Mouse (Mus musculus): ENCODE measurements around the gene Cul4b. TPM values are rescaled to one million over a fixed set of nuclear protein-coding genes. Genes with fewer than 3 reads are reported as not detected.
"Not testable (repeated sequence)": the region's sequence is repeated elsewhere in the genome, so short reads cannot be mapped to it uniquely, and the experiment has no call there.

The Cul4b gene
- total RNA-seq (2022) = 10 to 100 TPM; 10.7 to 13.3 (median 12.0) TPM

DNA sequence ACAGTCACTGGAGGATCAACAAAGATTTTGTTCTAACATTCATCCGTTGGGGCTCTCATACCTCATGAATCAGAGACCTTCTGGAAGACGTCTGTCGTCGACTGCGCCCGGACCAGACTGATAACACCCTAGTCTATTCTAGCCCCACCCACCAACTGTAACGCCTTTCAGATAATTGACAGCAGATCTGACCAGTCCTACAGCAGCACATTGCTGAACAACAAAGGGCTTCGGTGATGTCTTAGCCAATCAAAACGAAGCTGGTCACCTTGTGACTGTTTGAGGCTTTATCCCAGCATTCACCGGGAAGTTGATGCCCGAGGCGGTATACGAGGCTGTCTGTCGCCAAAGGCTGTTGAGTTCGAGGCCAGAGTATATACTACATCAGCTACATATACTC lies at the start of gene Cul4b:
Gene Cul4b, minus strand, starts transcription at position 119 of the 400 bp plus-strand sequence.
- DNase-seq (ENCODE audit: low spot score) = peak; percentile 61

DNA sequence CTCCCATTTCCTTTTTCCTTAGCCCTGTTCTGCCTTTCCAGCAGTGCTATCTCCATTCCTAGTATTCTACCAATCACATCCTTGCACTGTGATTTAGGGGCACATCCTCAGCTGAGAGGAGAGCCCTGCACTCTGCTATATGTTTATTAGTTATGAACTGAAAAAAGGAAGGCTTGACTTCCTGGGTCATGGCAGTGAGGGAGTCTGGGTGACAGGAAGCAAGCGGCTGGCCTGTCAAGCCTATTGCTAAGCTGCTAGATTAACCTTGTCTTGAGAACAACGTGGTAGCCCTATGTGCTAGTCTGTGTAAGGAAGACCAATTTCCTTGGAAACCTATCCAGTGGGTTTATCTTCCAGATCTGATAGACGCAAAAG lies 25.0 kb upstream of the Cul4b start:
- peak; percentile 6 for DNase-seq (ENCODE audit: low spot score)

DNA sequence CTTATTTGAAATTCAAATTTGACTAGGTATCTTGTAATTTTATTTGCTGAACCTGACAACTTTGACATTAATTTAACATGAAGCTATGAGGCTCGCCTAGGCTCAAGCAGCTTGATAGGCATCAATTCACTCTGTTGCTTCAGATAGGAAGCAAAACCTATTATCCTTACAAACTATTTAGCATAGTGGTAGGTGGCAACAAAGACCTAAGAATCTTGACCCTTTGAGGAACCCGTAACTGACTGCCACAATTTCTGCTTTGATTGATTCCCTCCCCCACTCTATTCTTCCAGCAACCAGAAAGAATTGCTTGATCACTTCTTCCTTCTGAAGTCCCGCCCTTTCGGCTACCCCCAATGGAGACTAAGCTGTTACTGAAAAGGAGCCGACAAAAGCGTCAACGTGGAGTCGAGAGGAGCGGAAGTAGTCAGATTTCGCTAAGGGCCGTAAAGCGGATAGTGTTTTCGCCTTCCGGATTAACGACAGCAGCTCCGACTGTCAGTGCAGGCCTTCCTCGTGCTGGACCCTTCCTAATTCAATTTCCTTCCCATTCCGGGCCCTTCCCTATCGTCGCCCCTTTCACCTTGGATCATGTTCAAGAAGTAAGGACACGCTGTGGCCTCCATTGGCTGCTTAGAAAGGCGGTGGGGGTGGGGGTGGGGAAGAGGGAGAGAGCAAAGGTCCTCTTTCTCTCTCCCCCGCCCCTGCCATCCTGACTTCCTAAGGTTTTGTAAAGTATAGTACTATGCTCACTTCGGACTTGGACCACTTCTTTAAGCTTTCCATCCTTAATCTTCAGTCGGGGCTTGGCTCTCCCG lies 24.4 kb upstream of the Cul4b start, which contains the start of gene Mcts1:
Gene Mcts1, plus strand, starts transcription at position 402 of the 818 bp plus-strand sequence.
- peak; percentile 75 for DNase-seq (ENCODE audit: low spot score)

DNA sequence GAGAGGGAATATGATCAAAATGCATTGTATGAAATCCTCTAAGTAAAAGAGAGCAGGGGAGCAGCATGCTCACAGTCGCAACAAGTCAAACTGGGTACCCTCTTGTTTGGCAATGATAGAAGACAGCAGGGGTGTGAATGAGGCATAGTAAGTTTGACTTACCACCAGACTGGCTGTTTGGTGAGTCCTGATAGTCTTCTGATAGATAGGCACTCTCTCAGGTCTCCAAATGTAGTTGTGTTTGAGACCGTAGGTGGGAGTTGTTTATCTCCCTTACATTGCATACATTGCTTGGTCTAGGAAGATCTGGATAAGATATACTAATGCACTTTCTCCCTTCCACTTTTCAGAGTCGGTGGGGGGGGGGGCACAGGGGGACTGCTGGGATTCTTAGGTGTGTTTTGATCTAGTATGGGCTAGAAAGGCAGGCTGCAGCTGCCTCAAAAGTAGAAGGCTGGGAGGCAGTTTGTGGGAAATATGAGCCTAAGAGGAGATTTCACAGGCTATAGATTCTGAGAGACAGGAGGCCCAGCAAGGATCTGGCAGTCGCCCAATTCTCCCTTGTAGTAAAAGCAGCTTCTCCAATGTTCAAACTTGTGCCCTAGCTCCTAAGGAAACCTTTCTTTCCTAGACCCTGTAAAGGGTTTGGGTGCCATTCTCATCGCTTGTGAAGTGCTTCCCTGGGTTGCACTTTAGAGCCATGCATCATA lies 17.3 kb upstream of the Cul4b start:
- no peak for DNase-seq (ENCODE audit: low spot score)

DNA sequence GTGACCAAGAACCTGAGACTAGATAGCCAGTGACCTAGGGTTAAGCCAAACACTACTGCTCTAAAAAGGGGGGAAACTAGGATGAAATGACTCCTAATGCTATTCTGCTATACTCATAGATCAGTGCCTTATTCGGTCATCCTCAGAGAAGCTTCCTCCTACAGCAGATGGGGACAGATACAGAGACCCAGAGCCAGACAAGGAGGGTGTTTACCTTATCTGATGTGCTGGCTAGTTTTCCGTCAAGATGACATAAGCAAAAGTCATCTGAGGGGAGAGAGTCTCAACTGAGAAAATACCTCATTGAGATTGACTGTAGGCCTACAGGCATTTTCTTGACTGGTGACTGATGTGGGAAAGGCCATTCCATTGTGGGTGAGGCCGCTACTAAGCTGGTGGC lies 15.8 kb upstream of the Cul4b start:
- no peak for DNase-seq (ENCODE audit: low spot score)

DNA sequence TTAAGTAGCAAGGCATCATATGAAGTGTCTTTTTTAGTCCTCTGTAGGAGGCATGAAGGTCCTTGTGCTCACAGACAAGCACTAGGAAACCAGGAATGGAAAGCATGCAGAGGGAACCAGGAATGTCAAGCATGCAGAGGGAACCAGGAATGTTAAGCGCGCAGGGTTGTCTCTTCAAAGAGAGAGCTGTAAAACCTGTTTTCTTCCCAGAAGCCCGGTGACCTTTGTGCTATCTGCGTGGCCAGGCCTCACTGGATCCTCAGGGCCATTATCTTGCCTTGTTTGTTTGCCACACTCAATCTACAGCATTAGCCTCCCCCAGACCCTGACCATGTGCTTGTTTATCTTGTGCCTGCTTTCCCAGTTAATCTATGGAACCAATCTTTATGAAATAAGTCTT lies 13.8 kb upstream of the Cul4b start:
- DNase-seq (ENCODE audit: low spot score) = no peak

DNA sequence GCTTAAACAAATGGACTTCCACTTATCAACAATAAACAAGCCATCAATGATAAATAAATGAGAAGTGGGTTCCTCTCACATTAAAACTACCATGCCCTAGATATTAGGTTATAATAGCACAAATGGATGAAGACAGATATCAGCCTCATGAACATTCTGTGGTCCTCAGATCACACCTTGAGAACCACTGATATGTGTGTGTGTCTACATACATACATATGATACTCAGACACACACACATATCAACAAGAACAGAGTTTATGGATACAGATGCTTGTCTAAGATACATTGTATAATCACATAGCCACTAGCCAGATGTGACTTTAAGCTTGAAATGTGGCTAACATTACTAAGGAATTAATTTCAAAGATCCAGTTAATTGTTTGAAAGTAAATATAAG lies 7.3 kb upstream of the Cul4b start:
- no peak for DNase-seq (ENCODE audit: low spot score)

DNA sequence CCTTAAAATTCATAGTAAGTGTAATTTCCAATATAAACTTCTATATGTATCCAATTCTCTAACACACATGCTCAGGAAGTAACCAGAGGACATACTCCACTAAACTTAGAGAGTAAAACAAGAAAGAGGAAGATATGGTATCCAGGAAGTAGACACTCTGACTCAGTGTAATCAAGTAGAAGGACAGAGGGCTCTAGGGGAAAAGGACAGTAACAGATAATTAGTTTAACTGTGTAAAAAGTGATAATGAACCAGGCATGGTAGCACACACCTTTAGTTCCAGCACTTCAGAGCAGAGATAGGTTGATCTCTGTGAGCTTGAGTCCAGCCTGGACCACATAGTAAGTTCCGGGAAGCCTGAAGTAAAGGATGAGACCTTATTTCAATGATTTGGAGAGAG lies 5.1 kb upstream of the Cul4b start:
- DNase-seq (ENCODE audit: low spot score) = no peak

DNA sequence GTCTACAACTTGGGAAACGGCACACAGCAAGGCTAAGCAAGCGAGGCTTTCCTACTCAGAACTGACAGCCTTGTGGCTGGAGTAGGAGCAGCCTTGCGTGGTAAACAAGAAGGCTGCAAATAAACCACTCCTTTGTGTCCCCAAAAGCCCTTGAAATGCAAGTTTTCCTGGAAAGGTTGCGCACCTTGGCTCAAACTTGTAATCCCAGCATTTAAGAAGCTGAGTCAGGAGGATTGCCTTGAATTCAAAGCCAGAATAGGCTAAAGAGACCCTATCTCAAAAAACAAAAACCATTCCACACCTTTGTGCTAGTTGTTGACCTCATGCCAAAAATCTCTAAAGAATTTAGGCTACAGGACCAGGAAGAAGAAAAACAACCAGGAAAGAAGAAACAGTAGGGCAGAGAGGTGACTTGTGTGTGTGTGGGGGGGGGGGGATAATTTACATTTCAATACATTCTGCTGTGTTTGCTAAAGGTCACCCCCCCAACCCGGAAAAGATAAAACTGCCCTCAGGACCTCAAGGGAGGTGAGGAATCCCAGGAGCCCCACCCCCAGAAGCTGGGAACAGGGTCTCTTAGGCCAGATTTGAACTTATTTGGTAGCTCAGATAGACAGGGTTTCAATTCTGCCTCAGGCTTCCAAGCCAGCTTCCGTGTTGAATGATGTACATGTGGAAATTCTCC lies 9.3 kb downstream of the Cul4b start:
- DNase-seq (ENCODE audit: low spot score) = no peak

DNA sequence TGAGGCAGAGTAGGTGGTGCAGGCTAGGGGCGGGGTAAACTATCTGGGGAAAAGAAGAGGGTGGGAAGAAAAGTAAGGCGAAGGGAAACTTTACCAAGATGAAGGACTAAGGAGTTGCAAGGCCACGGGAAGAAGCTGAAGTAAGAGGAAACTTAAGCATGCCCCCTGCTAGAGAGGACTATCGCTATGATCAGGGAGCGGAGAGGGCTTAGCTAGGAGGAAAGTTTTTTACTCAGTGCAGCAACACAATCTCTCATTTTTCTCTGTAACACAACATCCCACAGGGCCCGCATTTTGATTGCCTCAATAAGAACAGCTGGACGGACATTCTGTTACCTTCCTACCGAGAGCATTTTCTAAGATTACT lies 10.8 kb downstream of the Cul4b start:
- DNase-seq (ENCODE audit: low spot score) = no peak

DNA sequence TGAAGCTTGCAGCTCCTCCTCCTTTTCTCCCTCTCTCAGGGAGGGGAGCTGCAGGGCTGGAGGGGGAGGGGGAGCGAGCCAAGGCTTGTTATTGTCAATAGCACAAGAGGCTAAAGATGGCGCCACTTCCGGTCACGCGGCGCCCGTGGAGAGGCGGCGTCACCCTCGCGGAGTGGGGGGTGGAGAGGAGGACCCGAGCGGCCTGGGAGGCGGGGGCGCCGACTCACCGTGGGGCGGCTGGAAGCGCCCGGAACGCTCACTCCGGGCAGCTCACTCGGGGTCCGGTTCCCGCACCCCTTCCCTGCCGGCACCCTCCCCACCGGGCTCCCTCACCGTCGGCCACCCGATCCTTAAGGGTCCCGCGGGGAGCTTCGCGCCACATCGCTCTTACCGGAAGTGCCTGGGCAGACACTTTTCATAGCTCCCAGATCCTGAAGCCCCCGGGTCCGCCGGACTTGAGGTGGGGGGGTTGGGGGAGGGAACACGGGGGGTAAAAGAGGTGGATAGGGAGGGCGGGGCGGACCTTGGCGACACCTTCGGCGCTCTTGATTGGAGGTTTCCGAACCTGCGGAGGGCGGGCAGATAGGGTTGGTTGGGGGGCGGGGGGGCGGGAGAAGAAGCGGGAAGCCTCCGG lies 11.3 kb downstream of the Cul4b start:
- peak; percentile 80 for DNase-seq (ENCODE audit: low spot score)

DNA sequence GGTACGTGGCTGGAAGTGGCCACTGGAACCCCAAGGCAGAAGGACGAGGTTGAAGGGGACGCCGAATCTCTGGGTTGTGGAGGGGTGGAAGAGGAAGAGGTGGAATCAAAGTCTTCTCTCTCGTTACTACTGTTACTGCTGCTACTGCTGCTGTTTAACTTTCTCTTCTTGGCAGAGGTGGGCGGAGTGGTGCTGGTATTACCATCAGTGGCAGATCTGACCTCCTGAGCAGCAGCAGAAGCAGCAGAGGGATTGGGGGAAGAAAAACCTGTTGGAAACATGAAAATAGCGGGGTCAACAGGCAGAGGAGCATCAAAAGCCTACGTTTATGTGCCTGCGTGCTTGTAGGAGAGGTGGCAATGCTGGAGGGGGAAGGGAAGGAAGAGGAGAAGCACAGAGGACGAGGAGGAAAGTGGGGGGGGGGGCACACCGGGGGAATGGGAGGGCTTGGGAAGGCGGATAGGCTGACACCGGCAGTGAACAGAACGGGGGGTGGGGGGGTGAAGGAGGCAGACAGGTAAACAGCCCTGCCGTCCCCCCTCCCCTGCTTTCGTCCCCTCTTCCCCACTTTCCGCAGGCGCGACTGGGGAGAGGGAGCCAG lies 12.0 kb downstream of the Cul4b start:
- DNase-seq (ENCODE audit: low spot score) = peak; percentile 9

DNA sequence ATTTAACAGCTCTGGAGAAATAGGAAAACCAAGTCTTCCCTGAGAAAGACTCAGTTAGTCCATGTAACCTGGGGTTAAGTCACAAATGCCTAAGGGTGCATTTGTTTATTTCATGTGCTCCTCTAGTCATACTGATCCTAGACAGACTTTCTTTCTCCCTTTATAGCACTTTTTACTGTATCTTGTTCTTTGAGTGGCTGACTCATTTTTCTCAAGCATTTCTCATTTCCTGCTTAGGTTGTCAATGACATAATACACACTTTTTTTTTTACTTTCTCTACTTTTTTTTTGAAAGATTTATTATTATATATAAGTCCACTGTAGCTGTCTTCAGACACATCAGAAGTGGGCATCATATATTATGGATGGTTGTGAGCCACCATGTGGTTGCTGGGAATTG lies 22.7 kb downstream of the Cul4b start:
- DNase-seq (ENCODE audit: low spot score) = no peak

DNA sequence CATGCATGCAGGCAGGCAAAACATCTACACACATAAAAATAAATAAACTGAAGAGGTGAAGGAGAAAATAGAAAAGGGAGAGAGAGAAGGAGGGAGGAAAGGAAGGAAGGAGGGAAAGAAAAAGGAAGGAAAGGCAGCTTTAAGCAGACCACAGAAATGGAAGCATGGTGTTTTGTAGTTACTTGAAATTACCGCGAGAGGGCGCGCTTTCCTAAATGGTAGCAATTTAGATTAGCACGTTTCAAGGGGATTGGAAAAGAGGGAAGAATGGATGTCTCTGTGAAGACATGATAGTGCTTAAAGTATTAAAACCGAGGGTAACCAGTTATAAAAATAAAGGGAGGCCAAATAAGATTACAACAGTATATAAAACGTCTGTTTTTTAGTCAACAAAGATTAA lies 61.4 kb downstream of the Cul4b start:
- peak; percentile 10 for DNase-seq (ENCODE audit: low spot score)

DNA sequence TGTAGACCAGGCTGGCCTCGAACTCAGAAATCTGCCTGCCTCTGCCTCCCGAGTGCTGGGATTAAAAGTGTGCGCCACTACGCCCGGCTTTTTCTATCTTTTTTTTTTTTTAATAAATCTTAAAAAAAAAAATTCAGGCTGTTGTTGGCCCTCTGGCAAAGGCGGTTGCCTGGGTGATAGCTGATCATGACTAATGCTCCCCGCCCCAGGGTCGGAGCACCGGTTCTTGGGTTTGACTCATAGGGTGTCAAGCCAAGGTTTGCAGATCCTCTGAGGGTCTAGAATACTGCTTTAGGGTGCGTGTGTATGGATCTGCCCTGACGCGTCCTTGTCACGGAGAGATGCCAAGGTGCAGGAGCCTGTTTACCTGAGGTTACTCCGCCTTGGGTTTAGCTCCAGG lies 71.2 kb downstream of the Cul4b start:
- no peak for DNase-seq (ENCODE audit: low spot score)

DNA sequence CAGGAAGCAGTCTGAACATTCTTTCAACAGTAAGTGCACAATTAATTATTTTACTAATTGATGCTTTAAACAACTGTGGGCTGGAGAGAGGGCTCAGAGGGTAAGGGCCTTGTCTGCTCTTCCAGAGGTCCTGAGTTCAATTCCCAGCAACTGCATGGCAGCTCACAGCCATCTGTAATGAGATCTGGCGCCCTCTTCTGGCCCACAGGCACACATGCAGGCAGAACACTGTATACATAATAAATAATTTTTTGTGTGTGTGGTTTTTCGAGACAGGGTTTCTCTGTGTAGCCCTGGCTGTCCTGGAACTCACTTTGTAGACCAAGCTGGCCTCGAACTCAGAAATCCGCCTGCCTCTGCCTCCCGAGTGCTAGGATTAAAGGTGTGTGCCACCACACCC lies 73.8 kb downstream of the Cul4b start:
- not testable (repeated sequence) for DNase-seq (ENCODE audit: low spot score)

DNA sequence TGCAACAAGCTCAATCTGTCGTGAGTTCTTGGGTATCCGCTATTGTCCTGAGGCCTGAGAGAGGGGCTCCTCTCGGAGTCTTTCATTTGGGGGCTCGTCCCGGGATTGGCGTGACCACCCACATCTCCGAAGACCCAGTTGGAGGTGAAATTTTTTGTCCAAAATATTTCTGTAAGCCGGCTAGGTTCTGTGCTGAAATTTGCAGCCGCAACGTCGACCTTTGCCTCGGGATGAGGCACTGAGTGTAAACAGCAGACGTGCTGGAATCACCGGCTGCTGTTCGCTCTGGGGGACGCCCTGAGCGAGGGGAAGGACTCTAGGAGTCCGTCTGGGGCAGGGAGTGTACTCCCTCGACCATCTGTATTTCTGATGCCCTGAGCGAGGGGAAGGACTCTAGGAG lies 90.5 kb downstream of the Cul4b start:
- DNase-seq (ENCODE audit: low spot score) = not testable (repeated sequence)

Data from heart, adult 8-10 months (tissue).